Mouse (Mus musculus) hindbrain, embryonic 15.5 days (tissue): ENCODE measurements around the gene Usp15. TPM values are rescaled to one million over a fixed set of nuclear protein-coding genes. Genes with fewer than 3 reads are reported as not detected.

Source experiments
- ATAC-seq: fragments of 200-750 bp; cut with Nextera tagmentation; 2 replicates; pipeline ENCODE4 v1.8.0; 2017; ENCODE audit warnings: low read depth, moderate number of reproducible peaks, moderate TSS enrichment; ENCODE audit not compliant: low FRiP score
- H3K27ac ChIP-seq: fragments of 300-500 bp; sonication (generic); replicated peaks from 2 replicates; pipeline ENCODE4 v1.5.1; 2015; ENCODE audit warnings: mild to moderate bottlenecking, inconsistent platforms
- H3K27me3 ChIP-seq: fragments of 300-500 bp; sonication (generic); 2 replicates; pipeline ENCODE4 v1.6.1; 2015; ENCODE audit warnings: control low read depth, inconsistent platforms
- H3K36me3 ChIP-seq: fragments of 300-500 bp; sonication (generic); 2 replicates; pipeline ENCODE4 v1.6.1; 2015; ENCODE audit warnings: control low read depth, inconsistent platforms
- H3K4me1 ChIP-seq: fragments of 300-500 bp; sonication (generic); replicated peaks from 2 replicates; pipeline ENCODE4 v1.6.1; 2015; ENCODE audit warnings: control low read depth, inconsistent platforms
- H3K4me2 ChIP-seq: fragments of 300-500 bp; sonication (generic); 2 replicates; pipeline ENCODE4 v1.6.1; 2015; ENCODE audit warnings: moderate library complexity, mild to moderate bottlenecking, inconsistent platforms
- H3K4me3 ChIP-seq: fragments of 300-500 bp; sonication (generic); 2 replicates; pipeline ENCODE4 v1.5.1; 2015; ENCODE audit warnings: mild to moderate bottlenecking, inconsistent platforms
- H3K9ac ChIP-seq: fragments of 300-500 bp; sonication (generic); 2 replicates; pipeline ENCODE4 v1.6.1; 2015; ENCODE audit warnings: inconsistent platforms
- H3K9me3 ChIP-seq: fragments of 300-500 bp; sonication (generic); 2 replicates; pipeline ENCODE4 v1.6.1; 2016; ENCODE audit warnings: control low read depth, inconsistent platforms
- WGBS: fragments of 180-500 bp; shearing (Covaris S2); methylation state at CpG from one replicate; pipeline ENCODE4 v1.1.7; 2015; 5-methylcytosine and 5-hydroxymethylcytosine counted together
- polyA plus RNA-seq: library from polyadenylated mRNA; unstranded; fragments of >200 nt; fragmentation: Nextera tagmentation; extraction: Ambion mirVana; gene quantifications from 2 replicates; pipeline ENCODE4 v1.2.1, GENCODE M21; 2015

Usp15 gene
- polyA plus RNA-seq, 1 experiment from 2014 or later, result 66.3 TPM

DNA sequence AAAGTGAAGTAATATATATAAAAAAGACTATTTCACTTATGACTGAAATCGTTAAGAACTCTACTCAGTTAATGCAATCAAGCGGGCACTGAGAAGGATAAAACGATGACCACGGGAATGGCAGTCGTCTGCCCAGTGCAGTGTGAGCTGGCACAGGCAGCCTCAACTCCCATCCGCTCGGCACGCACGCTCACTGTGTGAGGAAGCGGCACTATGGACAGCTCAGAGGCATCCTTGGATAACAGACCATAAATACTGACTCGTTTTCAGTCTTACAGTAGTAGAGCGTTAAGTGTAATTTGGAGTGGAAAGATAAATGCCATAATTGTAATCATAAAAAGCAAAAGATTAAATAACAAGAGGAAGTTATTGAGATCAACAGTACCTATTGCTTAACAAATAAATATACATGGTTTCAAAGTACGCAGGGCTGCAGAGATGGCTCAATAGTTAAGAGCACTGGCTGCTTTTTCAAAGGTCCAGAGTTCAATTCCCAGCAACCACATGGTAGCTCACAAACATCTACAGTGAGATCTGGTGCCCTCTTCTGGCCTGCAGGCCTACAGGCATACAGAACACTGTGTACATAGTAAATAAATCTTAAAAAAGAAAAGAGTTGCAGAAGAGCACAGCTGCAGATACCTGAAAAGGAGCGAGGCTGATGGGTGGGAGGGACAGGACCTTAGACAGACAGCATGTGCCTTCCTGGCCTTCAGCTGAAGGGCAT is 76.0 kb downstream of the Usp15 start:
- Histone ChIP-seq H3K4me2 (no peak overlapping the region), H3K9ac (no peak overlapping the region), H3K36me3 (peaks cover 80% of the 10 kb centered on the region), H3K27me3 (no peaks in the 10 kb centered on the region), H3K4me1 (no peaks in the 10 kb centered on the region), H3K27ac (no peak overlapping the region), H3K9me3 (no peaks in the 10 kb centered on the region), H3K4me3 (no peak overlapping the region)
- 95% methylated on average over 14 of the region's 14 CpGs for WGBS
- ATAC-seq, result no peak

DNA sequence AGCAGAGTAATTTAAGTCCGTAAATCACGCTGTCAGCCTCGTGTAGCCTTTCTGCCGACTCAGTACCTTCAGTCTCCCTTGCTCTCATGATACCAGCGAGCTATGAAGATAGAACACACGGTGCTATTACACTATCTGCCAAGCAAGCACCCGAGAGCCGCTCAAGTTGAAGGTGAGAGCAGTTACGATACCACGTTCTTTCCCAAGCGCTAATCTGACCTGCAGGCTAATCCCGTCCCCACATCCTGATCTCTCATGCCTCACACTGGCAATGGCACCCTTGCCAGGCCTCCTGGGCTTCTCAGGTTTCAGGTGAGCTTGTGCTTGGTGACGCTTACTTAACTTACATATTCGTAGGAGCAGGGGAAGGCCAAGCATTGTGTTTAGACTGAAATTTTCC is 79.9 kb downstream of the Usp15 start:
- H3K4me3 ChIP-seq, result no peak overlapping the region
- H3K9ac ChIP-seq, result no peak overlapping the region
- no peak for ATAC-seq
- peaks cover 68% of the 10 kb centered on the region for H3K36me3 ChIP-seq
- H3K27ac ChIP-seq, result no peak overlapping the region
- H3K4me1 ChIP-seq, result no peaks in the 10 kb centered on the region
- H3K9me3 ChIP-seq, result no peaks in the 10 kb centered on the region
- WGBS, result 82% methylated on average over 14 of the region's 14 CpGs
- H3K4me2 ChIP-seq, result no peak overlapping the region
- H3K27me3 ChIP-seq, result no peaks in the 10 kb centered on the region

DNA sequence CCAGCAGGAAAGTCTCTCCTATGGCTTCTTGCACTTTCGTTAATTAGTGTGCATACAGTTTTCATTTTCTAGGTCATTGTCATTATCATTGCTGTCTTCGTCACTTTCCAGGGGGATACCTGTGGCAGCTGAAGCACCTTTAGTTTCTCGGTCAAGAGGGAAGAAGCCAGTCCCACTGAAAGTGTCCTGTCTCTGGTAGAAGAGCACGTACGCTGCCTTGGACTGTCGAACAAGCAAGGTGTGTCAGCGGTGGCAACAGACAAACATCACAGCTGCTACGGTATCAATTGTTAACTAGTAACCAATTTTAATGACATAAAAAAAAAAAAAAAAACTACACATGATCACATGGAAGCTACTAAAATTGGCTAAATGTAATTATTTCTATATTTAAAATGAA is 83.3 kb downstream of the Usp15 start:
- no peaks in the 10 kb centered on the region for H3K9me3 ChIP-seq
- whole genome bisulfite sequencing, result 91% methylated on average over 8 of the region's 8 CpGs
- peaks cover 45% of the 10 kb centered on the region for H3K36me3 ChIP-seq
- no peaks in the 10 kb centered on the region for H3K4me1 ChIP-seq
- no peak overlapping the region for H3K9ac ChIP-seq
- H3K27me3 ChIP-seq, result no peaks in the 10 kb centered on the region
- no peak for ATAC-seq
- no peak overlapping the region for H3K4me2 ChIP-seq
- no peak overlapping the region for H3K27ac ChIP-seq
- no peak overlapping the region for H3K4me3 ChIP-seq

DNA sequence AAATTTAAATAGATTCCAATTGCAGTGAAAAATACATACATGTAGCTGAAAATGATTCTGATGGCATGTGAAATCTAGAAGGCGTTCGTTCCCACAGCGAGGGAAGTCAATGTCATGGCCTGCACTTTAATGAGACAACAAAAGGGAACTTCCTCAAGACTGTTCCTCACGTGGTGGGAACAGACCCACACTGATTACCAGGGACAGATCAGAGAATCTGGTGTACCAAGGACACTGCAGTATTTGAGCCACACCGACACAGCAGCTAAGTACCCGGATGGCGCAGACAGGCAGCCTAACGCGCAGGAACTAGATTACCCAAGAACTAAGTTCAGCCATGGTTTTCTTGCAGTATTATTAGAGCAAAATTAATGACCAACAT is 84.0 kb downstream of the Usp15 start:
- 92% methylated on average over 9 of the region's 9 CpGs for WGBS
- Histone ChIP-seq H3K27me3 (no peaks in the 10 kb centered on the region), H3K4me2 (no peak overlapping the region), H3K9me3 (no peaks in the 10 kb centered on the region), H3K27ac (no peak overlapping the region), H3K9ac (no peak overlapping the region), H3K36me3 (peaks cover 39% of the 10 kb centered on the region), H3K4me1 (no peaks in the 10 kb centered on the region), H3K4me3 (no peak overlapping the region)
- ATAC-seq, result no peak

GRCm38 (mm10) chr10:123112056-123112786 is 84.6 kb downstream of the Usp15 start:
- Histone ChIP-seq H3K9ac (no peak overlapping the region), H3K4me2 (no peak overlapping the region), H3K27me3 (no peaks in the 10 kb centered on the region), H3K27ac (no peak overlapping the region), H3K4me1 (no peaks in the 10 kb centered on the region), H3K9me3 (no peaks in the 10 kb centered on the region), H3K4me3 (no peak overlapping the region), H3K36me3 (peaks cover 34% of the 10 kb centered on the region)
- ATAC-seq, result no peak
- 93% methylated on average over 11 of the region's 11 CpGs for WGBS

DNA sequence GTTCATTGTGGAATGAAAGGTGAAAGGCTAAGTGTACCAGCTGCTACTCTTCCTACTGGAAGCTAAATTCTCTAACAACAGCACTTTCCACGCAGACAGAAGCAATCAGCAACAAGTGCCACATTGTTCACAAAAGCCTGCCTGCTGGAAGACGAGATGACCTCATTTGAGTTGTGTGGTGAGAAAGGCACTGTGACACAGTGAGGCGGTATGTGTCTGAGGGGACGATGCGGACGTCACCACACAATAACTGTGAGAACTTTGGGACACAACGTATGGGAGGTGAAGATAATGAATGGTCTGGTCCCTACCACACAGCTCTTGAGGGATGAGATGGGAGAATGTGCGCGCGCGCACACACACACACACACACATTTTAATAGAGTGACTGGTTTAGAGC is 86.2 kb downstream of the Usp15 start:
- 72% methylated on average over 11 of the region's 11 CpGs for WGBS
- H3K9ac ChIP-seq, result no peak overlapping the region
- H3K4me2 ChIP-seq, result no peak overlapping the region
- no peaks in the 10 kb centered on the region for H3K27me3 ChIP-seq
- no peak for ATAC-seq
- peaks cover 20% of the 10 kb centered on the region for H3K36me3 ChIP-seq
- no peak overlapping the region for H3K4me3 ChIP-seq
- no peak overlapping the region for H3K27ac ChIP-seq
- no peaks in the 10 kb centered on the region for H3K4me1 ChIP-seq
- no peaks in the 10 kb centered on the region for H3K9me3 ChIP-seq

DNA sequence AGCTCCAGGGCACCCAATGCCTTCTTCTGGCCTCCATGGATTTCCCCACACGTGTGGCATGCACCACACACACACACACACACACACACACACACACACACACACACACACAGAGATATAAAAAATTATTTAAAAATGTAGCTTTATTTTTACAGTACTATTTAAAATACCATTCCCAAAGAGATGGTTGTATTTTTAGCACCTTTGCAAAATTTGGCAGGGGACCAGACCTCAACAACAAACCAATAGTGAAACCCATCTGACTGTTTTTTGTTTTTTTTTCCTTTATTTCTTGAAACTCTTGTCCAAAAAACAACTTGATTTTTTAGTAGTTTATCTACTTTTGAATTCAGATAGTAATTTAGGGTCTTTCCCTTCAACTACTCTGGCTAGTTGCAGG is 88.3 kb downstream of the Usp15 start:
- ATAC-seq, result no peak
- no peaks in the 10 kb centered on the region for H3K27me3 ChIP-seq
- H3K4me2 ChIP-seq, result no peak overlapping the region
- no peaks in the 10 kb centered on the region for H3K4me1 ChIP-seq
- H3K4me3 ChIP-seq, result no peak overlapping the region
- peaks cover 6% of the 10 kb centered on the region; the same call in 1 of the 2 replicates for H3K36me3 ChIP-seq
- no peak overlapping the region for H3K27ac ChIP-seq
- no peak overlapping the region for H3K9ac ChIP-seq
- no peaks in the 10 kb centered on the region for H3K9me3 ChIP-seq
- 83% methylated on average over 1 of the region's 1 CpGs for WGBS

DNA sequence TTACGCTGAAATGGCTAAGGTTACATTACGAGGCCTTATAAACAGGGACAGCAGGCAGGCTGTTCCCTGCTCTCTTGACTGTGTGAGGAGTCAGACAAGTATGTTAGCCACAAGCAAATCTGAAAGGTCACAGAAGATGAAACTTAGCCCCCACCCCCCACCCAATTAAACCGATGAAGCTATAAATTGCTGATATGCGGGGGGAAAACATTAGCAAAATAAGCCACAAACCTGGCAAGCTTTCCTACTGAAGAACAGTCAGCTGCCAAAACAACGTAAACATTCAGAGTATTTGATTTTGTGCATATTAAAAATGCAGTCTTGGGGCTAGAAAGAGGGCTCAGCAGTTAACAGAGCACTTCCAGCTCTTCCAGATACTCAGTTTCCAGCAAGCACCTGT is 88.7 kb downstream of the Usp15 start:
- H3K36me3 ChIP-seq, result peaks cover 6% of the 10 kb centered on the region; the same call in 1 of the 2 replicates
- no peak overlapping the region for H3K4me3 ChIP-seq
- H3K27ac ChIP-seq, result no peak overlapping the region
- H3K9ac ChIP-seq, result no peak overlapping the region
- H3K9me3 ChIP-seq, result no peaks in the 10 kb centered on the region
- no peak overlapping the region for H3K4me2 ChIP-seq
- WGBS, result 89% methylated on average over 5 of the region's 5 CpGs
- no peaks in the 10 kb centered on the region for H3K27me3 ChIP-seq
- no peaks in the 10 kb centered on the region for H3K4me1 ChIP-seq
- no peak for ATAC-seq

DNA sequence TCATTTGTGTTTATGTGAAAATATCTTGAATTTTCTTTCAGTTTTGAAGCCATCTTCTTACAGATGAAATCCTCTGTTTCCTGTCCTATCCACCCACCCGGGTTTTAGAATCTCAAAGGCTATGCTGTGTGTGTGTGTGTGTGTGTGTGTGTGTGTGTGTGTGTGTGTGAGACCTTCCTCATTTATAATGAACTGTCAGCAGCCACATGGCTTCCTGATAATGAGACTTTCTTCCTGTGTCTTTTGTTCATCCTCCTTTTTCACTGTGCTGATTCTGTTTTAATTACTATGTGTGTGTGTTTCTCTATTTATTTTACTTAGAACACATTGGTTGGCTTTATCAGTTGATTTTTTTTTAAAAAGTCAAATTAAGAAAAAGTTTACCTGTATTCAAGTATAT is 95.5 kb downstream of the Usp15 start:
- 90% methylated on average over 1 of the region's 1 CpGs for WGBS
- ATAC-seq, result no peak
- H3K4me3 ChIP-seq, result no peak overlapping the region
- no peaks in the 10 kb centered on the region for H3K27me3 ChIP-seq
- H3K9me3 ChIP-seq, result no peaks in the 10 kb centered on the region
- H3K4me1 ChIP-seq, result no peaks in the 10 kb centered on the region
- H3K4me2 ChIP-seq, result no peak overlapping the region
- no peaks in the 10 kb centered on the region for H3K36me3 ChIP-seq
- no peak overlapping the region for H3K9ac ChIP-seq
- no peak overlapping the region for H3K27ac ChIP-seq

DNA sequence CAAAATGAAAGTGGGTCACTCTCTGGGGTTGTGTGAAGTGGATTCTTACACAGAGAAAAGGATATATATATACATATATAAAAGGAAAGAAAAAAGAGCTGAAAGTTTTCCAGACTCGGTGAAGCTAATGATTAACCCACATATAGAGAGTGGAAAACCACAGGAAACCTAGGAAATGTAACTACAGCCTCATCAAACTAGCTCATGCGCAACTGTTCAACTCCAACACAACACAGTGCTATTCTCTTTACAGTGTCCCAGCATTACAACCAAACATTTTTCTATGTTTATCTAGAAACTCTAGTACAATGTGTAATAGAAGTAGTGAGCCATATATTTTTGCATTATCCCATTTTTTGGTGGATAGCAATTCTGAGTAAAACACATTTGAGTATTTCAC is 96.2 kb downstream of the Usp15 start:
- no peak for ATAC-seq
- WGBS, result 85% methylated on average over 2 of the region's 2 CpGs
- Histone ChIP-seq H3K4me3 (no peak overlapping the region), H3K27me3 (no peaks in the 10 kb centered on the region), H3K4me2 (no peak overlapping the region), H3K4me1 (no peaks in the 10 kb centered on the region), H3K9ac (no peak overlapping the region), H3K9me3 (no peaks in the 10 kb centered on the region), H3K27ac (no peak overlapping the region), H3K36me3 (no peaks in the 10 kb centered on the region)

- no peaks in the 10 kb centered on the region for H3K9me3 ChIP-seq
- H3K27ac ChIP-seq, result no peak overlapping the region
- H3K9ac ChIP-seq, result no peak overlapping the region
- no peak overlapping the region for H3K4me2 ChIP-seq
- H3K27me3 ChIP-seq, result no peaks in the 10 kb centered on the region
- no peaks in the 10 kb centered on the region for H3K4me1 ChIP-seq
- ATAC-seq, result no peak
- WGBS, result 81% methylated on average over 7 of the region's 7 CpGs
- H3K4me3 ChIP-seq, result no peak overlapping the region
- H3K36me3 ChIP-seq, result no peaks in the 10 kb centered on the region
These were observed 102.3 kb downstream of the Usp15 start for GRCm38 (mm10) chr10:123094504-123094903.

- ATAC-seq, result no peak
- H3K9me3 ChIP-seq, result no peaks in the 10 kb centered on the region
- WGBS, result 79% methylated on average over 3 of the region's 3 CpGs
- H3K27me3 ChIP-seq, result no peaks in the 10 kb centered on the region
- H3K27ac ChIP-seq, result no peak overlapping the region
- no peak overlapping the region for H3K4me3 ChIP-seq
- H3K4me2 ChIP-seq, result no peak overlapping the region
- no peak overlapping the region for H3K9ac ChIP-seq
- H3K36me3 ChIP-seq, result no peaks in the 10 kb centered on the region
- no peaks in the 10 kb centered on the region for H3K4me1 ChIP-seq
These were observed 104.2 kb downstream of the Usp15 start for GRCm38 (mm10) chr10:123092577-123092976.
